Mouse (Mus musculus) left cerebral cortex, adult 2 months (tissue): ENCODE measurements at regions not wholly inside any gene's neighbourhood (a gene's known extent, or its start where the extent isn't known, plus 50 kb on each side); places are given as distances from the start of the nearest gene placed in this dataset.
"Not testable (repeated sequence)": the region's sequence is repeated elsewhere in the genome, so short reads cannot be mapped to it uniquely, and the experiment has no call there.

ENCODE experiments used
- DNase-seq, 2 experiments: peaks; one replicate each; pipeline ENCODE4 v3.0.0; 2021 to 2022; ENCODE audit warnings: low spot score in 2 of 2, mixed read lengths in 1 of 2; ENCODE audit errors: extremely low spot score in 1 of 2
- H3K27ac ChIP-seq: fragments of 200-600 bp; 2 replicates; pipeline ENCODE4 v1.8.1; 2022
- H3K4me3 ChIP-seq: fragments of 200-600 bp; 2 replicates; pipeline ENCODE4 v1.8.1; 2022
- CTCF ChIP-seq: fragments of 200-600 bp; IDR thresholded peaks from 2 replicates; pipeline ENCODE4 v1.8.1; 2022; ENCODE audit warnings: antibody characterized with exemption, mild to moderate bottlenecking, moderate library complexity
- intact Hi-C: fragments of 180-260 bp; cut with DNase I; formaldehyde crosslinking; loops from one replicate; pipeline ENCODE4 v1.15.1; 2025

- H3K4me3 ChIP-seq = no peak overlapping the region
- TF ChIP-seq CTCF = peak; percentile 53
- no peak overlapping the region for H3K27ac ChIP-seq
- peak in 1 of 2 experiments; percentile 14 for DNase-seq
- intact Hi-C loops = no loop called here
Measured at GRCm38 (mm10) chr8:96426900-96427299, 538.6 kb upstream of the Got2 start.

GRCm38 (mm10) chr8:96409601-96410000, 521.3 kb upstream of the Got2 start:
- no peak overlapping the region for H3K4me3 ChIP-seq
- no peak for TF ChIP-seq CTCF
- DNase-seq = no peak
- intact Hi-C loops = no loop called here
- H3K27ac ChIP-seq = no peak overlapping the region

GRCm38 (mm10) chr8:96404549-96405145, 516.3 kb upstream of the Got2 start:
- no peak overlapping the region for H3K27ac ChIP-seq
- TF ChIP-seq CTCF = no peak
- intact Hi-C loops = no loop called here
- DNase-seq = no peak
- no peak overlapping the region for H3K4me3 ChIP-seq

DNA sequence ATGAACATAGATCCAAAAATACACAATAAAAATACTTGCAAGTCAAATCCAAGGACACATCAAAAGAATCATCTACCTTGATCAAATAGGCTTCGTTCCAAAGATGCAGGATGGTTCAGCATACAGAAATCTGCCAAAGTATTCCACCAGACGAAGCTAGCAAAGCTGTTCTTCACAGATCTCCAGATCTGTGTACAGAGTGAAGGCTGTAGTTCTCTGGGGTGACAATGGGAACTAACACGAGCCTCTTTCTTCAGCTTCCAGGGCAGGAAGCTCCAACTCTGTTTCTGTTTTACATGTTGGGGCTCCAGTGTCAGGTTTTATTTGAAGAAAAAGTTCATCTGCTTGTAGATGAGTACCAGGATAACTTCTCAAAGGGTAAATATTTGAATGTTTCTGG, 515.3 kb upstream of the Got2 start:
- no peak overlapping the region for H3K4me3 ChIP-seq
- no peak overlapping the region for H3K27ac ChIP-seq
- no peak for TF ChIP-seq CTCF
- no peak for DNase-seq
- intact Hi-C loops = no loop called here

- H3K4me3 ChIP-seq, intact Hi-C loops, DNase-seq, H3K27ac ChIP-seq: not testable (repeated sequence)
Measured at GRCm38 (mm10) chr8:96399381-96399780, 511.0 kb upstream of the Got2 start.

- Histone ChIP-seq H3K4me3 (no peak overlapping the region), H3K27ac (no peak overlapping the region)
- DNase-seq = no peak
- intact Hi-C loops = no loop called here
- no peak for TF ChIP-seq CTCF
Measured at GRCm38 (mm10) chr8:96393024-96393423, 504.7 kb upstream of the Got2 start.

DNA sequence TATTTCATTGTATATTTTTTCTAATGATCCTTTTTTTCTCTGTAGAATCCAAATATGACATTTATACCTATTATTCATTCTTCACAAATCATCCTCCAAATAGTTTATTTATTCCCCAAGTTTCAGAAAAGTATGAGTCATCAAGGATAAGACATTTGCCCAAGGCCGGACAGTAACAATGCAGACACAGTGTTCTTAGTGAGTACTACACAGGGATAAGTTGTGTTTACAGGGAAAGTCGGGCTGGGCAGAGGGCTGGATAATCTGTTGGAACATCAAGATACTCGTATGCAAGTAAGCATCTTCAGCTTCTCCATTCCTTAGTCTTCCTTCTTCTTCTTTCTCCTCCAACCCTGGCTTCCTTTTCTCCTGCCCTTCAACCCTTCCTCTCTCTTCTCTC, 500.9 kb upstream of the Got2 start:
- H3K27ac ChIP-seq = no peak overlapping the region
- intact Hi-C loops = no loop called here
- DNase-seq = no peak
- TF ChIP-seq CTCF = no peak
- H3K4me3 ChIP-seq = no peak overlapping the region

DNA sequence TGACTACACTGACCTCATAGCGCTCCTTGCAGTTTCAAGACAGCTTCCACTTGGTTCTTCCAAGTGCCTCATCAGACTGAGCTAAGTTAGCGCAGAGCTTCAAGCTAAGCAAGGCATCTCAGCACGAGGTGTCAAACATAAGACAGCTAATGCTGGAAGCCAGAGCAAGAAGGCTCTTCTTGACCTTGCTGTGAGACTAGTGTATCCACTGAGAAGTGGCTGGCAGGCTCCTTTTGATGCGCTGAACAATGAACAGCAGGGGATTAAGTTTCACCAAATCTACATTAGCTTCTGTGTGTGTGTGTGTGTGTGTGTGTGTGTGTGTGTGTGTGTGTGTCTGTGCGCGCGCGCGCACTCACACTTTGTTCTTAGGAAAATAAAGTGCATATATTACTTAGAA, 482.2 kb upstream of the Got2 start:
- TF ChIP-seq CTCF = no peak
- DNase-seq = no peak
- no peak overlapping the region for H3K4me3 ChIP-seq
- intact Hi-C loops = no loop called here
- H3K27ac ChIP-seq = no peak overlapping the region

DNA sequence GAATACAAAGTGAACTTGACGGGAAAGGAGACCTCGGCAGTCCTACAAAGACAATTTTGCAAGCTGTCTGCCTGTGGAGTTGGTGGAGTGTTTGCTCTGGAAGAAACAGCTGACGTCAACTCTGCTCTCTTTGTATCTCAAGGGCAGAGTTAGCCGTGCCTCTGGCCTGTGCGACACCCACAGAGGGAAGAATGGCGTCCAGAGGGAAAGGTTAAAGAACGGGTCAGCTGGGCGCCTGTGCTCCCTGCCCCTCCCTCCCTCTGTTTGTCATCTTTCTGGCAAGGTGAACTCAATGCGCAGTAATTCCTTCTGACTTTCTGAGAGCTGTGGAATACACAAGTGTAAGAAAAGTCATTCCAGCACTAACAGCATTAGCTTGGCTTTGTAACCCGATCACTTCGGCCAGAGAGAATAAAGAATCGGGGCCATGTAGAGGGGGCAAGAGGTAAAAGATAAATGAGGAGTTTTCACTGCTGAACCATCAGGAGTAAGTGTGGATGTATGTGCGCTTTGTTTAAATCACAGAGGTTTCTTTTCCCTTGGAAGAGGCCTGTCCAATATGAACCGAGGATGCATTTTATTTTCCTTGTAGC, 474.6 kb upstream of the Got2 start:
- intact Hi-C loops = no loop called here
- no peak for DNase-seq
- Histone ChIP-seq H3K4me3 (no peak overlapping the region), H3K27ac (no peak overlapping the region)
- no peak for TF ChIP-seq CTCF

DNA sequence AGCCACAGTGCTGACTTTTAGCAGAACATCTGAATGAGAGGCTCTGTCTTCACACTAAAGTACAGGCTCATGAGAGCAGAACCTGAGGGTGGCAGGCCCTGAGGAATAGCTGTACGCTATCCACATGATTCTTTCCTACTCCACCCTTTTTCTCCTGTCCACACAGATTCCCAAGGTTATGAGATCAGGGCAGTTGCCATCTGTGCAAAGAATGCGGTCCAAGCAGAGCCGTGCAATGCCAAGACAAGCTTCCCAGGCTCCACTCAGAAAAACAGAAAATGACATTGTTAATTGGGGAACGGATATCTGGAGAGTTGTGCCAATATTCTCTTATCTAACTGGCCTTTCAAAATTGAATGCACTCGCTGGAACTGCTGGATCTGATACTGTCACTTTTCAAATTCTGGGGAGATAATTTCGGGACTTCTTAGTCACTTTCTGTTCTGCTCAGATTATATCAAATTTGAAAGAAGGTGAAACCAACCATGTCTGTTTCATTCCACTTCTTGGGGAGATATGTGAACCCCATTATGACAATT, 462.3 kb upstream of the Got2 start:
- intact Hi-C loops = no loop called here
- TF ChIP-seq CTCF = no peak

DNA sequence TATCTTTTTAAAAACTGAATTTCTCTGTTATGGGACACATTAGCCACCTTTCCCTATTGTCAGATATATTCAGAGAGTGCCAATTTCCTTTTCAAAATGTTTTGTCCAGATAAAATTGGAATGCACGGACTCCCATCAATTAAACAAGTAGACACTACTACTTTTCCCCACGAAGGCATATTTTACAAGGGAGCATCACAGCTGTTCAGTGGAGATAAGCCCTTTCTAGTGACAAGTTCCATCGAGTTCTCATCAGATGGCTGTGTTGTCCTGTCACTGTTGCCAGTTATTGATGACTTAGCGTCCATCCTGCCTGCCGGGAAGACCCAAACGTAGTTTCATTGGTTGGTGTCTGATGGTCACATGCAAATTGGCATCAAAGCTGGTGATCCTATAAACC, 461.2 kb upstream of the Got2 start:
- Histone ChIP-seq H3K27ac (no peak overlapping the region), H3K4me3 (no peak overlapping the region)
- no peak for TF ChIP-seq CTCF
- DNase-seq = no peak
- intact Hi-C loops = no loop called here

More for the DNA sequence above, 462.3 kb upstream of the Got2 start:
- DNase-seq = no peak
- Histone ChIP-seq H3K4me3 (no peak overlapping the region), H3K27ac (no peak overlapping the region)

DNA sequence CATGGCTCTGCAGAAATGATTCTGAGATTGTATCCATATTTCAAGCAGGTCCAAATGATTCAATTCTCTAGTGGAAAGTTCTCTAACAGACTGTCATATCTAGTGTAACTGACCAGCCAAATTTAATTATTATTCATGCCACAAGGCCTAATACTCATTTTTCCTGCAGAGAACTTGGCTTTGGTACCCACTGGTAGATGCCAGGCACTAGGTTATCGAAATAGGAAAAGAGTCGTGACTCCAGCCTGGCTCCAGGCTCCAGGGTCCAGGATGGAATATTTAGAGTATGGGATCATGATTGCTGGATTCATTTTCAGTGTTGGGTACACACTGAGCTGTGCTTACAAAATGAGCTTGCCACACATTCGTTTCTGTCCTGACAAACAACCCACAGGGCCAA, 452.4 kb upstream of the Got2 start:
- no peak for DNase-seq
- Histone ChIP-seq H3K27ac (no peak overlapping the region), H3K4me3 (no peak overlapping the region)
- no peak for TF ChIP-seq CTCF
- intact Hi-C loops = no loop called here

DNA sequence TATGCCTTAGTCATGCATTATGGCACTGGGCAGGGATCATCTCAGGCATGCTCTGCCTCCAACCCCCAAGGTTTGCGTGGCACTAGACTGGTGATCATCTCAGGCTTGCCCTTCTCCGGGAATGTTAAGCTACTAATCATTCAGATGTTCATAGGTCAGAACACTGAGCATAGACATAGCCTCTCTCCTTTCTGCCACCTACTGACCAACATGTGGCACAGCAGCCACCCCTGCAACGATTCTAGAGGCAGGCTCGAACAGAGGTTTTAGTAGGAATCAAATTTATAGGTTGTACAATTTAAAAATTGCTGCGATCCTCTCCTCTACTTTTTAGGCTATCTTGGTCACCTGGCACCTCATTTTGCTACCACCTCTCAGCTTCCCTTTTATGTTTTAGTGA, 430.0 kb upstream of the Got2 start:
- peak; percentile 59 for TF ChIP-seq CTCF
- Histone ChIP-seq H3K4me3 (no peak overlapping the region), H3K27ac (no peak overlapping the region)
- peak in 1 of 2 experiments; percentile 12 for DNase-seq
- intact Hi-C loops = loop anchor here (5.0 kb wide), 1 partner anchor 351 kb away; no protein-coding TSS in a partner anchor
